Mouse (Mus musculus): ENCODE measurements around the gene Dnaic1.

Dnaic1 gene

DNA sequence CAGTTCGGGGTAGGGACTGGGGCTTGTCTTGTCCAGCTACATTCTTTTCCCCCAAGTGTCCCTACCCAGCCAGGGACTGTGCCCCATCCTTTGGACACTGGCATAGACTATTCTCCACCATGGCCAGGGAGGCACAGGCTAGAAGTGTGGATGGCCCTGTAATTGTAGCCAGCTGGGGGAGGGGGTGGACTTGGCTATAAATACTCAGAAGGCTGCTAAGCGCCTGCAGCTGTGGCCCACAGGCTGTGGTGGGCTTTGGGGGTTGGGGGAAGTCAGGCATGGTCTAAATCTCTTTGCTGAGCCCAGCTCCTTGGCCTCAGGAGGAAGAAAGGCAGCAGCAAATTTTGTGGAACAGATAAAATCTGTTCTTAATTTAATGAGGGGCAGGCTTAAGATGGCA lies 66.3 kb downstream of the Dnaic1 start:
- DNase-seq (ENCODE audit: low spot score) = no peak

DNA sequence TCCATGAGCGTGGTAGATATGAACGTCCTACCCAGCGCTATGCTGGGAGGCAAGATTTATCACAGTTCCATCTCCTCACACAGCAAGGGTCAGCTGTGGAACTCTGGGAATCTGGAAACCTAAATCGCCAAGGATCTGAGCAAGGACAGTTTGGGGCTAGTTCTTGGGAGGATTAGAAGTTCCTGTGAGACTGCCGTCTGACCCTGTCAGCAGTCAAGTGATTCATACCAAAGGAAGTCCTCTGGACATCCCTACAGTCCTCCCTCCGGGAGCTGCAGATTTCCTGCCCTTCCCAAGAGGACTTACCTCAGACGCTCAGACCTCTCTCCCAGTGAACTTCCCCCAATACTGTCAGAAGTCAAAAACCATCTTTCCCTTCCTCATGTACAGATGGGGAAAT lies 66.8 kb downstream of the Dnaic1 start:
- no peak for DNase-seq (ENCODE audit: low spot score)

DNA sequence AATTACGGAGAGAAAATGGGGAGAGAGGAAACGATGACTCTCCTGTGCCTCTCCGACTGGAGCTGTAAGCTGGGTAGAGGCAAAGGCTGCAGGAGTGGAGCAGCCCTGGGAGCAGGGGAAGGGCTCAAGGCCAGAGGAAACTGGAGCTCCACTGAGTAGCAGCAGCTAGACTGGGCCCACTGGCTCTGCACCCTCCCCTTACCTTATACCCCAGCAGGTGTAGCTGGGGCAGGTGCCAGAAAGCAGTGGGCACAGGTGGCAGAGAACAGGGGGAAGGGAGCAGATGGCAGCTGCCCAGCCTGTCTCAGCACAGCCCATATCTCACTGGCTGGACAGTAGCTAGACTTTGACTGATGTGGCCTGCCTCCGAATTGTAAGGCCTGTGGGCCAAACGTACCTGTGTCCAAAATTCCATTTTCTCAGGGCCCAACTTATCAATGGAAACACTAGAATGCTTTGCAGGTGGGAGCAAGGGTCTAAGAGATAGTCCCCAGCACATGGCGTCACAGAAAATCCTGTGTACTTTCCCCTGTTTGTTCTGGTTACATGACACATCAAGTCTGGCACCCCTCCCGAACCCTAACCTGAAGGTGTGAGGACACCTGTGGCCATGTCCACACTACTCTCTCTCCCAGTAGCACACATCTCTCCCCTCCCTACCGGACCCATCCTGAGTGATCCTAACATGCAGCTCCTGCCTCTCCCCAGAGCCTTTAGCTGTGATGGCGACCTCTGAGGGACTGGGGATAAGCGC lies 67.5 kb downstream of the Dnaic1 start:
- no peak for DNase-seq (ENCODE audit: low spot score)

DNA sequence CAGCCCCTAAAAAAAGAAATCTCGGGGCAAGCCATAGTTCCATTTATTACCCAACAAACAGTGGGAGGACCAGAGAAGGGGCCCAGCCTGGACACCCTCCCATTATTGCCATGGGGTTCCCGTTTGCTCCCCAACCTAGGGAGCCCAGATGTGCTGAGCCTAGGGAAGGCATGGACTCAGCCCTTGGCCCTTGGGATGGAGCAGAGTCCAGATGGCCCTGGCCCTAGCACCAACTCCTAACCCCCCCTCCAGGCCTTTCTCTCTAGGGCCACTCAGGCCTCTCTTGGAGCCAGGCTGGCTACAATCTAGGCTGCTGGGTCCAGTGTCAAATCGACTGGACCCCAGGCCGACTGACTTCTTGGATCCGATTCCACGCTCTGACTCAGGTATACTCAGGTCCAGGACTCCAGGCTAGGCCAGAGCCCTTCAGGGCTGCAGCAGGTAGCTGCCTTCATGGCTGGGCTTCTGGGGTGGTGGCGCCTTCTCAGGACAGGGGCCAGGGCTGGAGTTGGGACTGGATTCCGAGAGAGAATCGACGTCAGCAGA lies 68.7 kb downstream of the Dnaic1 start:
- no peak for DNase-seq (ENCODE audit: low spot score)

DNA sequence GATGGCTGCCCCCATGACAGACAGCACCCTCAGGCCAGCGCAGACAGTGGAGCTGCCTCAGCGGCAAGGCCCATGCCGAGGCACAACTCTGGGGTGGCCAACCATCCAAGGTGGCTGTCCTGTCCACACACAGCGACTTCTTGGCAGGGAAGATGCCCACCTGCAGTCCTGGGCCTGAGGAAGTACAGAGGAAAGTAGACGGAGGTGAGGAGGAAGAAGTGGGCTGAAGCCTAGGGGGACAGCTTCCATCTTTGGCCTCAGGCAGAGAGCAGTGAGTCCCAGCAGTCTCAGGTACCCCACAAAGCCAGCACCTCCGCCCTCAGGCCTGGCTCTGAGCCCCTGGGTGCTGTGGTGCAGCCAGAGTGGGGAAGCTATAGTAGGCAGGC lies 69.2 kb downstream of the Dnaic1 start:
- no peak for DNase-seq (ENCODE audit: low spot score)

DNA sequence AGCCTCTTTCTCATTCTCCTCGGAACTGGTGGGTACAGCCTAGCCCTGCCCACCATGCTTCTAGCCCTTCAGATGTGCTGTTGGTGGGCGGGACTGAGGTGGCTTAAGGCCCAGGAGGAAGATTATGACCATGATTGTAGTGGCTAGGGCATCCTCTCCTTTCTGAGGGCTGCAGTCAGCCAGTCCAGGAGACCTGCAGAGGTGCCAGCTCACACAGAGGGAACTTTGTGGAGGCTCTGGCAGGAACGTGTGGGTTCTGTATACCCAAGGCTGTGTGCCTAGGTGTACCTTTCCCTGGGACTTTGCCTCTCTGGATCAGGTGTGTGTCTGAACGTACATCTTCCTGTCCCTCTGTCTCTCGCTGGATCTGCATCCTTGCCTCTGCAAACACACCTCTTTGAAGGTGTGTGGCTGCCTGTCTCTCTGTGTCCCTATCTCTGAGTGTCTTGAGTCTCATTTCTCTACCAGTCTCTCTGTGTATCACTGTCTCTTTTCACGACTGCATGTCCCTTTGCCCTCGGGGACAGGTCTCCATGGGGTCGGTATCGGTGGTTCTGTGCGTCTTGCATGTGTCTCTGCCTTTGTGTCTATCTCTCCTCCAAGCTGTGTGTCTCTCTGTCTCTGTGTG lies 69.8 kb downstream of the Dnaic1 start:
- DNase-seq (ENCODE audit: low spot score) = no peak

DNA sequence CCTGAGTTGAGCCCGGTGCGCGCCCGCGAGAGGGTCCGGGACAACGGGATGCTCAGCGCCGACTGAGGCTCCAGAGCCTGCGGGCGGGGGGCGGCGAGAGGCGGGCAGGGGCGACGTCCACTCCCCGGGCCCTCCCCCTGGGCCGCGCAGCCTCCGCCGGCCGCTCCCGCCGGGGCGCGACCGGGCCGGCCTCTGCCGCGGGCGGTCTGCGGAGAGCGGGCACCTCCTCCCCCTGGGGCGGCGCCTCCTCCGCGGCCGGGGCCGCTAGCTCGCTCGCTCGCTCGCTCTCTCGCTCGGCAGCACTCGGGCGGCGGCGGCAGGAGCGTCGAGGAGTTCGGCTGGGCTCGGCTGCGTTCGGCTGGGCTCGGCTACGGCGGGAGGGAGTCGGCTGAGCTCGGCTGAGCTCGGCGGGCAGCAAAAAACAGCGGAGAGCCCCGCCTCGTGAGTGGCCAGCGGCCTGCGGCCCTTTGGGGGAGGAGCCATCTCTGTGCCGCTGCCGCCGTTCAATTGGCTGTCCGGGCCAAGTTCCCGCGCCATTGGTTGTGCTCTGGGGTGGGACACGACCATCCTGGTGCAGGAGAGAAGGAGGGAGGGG lies 70.4 kb downstream of the Dnaic1 start, which contains the start of gene Enho:
TSS of gene Enho (minus strand) at position 412 of the 595 bp plus-strand sequence.
- DNase-seq (ENCODE audit: low spot score) = peak; percentile 76

DNA sequence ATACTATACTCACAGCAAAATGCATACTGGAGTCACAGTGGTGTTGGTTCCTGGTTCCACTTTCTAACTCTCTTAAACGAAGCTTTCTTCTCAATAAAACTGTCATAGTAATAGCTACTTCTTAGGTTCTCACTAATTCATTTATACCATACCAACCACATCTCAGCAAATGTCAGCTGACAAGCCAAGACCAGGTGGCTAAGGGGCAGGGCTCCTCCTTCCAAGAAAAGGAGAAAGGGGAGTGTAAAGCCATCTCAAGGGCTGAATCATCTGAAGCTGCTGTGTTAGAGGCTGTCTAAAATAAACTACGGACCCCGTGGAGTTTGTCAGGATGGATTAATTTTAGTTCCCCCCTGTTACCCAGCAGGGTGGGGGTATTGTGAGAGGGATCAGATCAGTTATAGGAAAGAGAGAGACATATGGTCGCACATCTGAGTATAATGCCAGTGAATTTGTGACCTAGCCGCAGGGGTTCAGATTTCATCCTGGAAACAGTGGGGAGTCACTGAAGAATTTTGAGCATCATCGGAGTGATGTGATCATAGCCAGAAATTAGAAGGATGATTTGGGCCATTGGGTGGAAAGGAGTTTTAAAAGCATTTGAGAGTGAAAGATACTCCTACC lies 71.7 kb downstream of the Dnaic1 start:
- no peak for DNase-seq (ENCODE audit: low spot score)

DNA sequence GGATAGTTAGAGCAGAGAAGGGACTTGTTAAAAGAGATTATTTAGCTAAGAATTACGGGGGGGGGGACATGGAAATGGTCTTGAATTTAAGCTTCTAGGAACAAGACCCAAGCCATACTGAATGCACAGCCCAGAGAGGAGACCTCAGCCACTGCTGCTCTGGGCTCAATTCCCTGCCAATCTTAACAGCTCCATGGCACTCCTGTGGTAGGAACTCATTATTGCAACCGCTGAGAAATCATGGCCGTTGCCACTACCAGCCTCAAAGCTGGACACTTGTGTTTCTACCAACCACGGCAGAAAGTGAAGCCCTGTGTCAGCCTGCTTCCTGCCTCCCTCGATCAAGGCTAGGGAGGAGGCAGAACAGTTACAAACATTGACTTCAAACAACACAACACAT lies 75.9 kb downstream of the Dnaic1 start:
- no peak for DNase-seq (ENCODE audit: low spot score)

DNA sequence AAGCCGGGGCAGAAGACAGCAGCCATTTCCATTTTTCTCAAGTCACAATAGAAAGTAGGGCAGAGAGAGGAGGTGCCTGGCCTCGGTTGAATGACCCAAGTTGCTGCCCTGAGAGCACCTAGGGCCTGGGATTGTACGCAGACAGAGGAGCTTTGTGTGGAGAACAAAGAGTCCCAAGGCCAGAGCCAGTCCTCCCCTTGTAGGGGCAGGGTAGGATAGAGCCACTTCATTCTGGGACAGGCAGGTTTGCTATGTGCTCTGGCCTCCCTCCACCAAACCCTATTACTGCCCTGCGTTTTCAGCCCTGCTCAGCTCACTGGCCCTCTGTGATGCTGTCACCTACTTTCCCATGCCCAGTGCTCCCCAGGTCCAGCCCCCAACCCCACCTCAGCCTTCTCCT lies 78.6 kb downstream of the Dnaic1 start:
- no peak for DNase-seq (ENCODE audit: low spot score)

DNA sequence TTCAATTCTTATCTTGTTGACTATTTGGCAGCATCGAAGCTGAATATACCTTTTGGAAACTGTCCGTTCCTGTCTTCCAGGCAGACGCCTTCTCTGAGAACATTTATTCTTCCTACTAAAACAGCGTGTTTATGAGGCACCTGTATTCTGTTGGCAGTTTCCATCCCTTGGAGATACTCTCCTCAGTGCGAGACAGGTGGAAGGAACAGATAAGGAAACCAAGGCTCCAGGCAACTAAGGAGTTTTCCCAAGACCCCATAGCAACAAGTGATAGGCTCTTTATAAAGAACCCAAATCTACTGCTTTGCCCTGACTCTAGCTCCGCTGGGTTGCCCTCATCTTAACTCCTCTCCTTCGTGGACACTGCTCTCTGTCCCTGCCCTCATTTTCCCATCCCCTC lies 79.1 kb downstream of the Dnaic1 start:
- DNase-seq (ENCODE audit: low spot score) = no peak

DNA sequence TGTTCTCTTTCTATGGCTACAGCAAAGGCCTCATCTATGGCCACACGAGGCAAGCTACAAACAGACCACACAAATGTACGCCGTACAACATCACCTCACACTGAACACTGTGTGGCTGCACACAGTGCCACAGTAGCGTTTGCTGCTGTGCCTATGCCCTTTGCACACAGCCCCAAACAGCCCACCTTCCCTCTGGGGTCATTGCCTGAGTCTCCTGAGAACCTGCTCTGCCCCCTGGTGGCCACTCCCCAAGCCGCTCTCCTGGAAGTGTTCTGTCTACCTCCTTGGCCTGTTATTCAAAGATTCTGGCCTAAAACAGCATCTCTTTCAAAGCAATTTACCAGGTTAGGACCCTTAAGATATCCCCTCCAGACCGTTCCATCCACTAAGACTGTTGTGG lies 83.7 kb downstream of the Dnaic1 start:
- no peak for DNase-seq (ENCODE audit: low spot score)

DNA sequence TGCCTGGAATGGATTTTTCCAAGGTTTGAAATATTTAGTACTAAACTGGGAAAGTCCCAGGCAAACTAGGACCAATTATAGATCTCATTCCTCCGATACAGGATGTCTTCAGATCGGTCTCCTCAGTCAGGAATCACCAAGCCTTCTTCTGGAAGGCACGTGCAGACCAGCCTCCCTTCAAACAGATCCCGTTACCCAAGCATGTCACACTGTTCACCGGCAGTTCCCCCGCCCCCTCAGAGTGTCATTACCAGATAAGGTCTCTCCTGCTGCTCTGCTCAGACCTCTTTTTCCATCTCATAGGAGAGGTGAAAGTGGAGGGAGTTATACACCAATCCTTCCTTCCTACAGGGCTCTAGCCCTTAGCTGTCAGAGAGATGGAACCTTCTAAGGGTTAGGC lies 84.2 kb downstream of the Dnaic1 start:
- no peak for DNase-seq (ENCODE audit: low spot score)

DNA sequence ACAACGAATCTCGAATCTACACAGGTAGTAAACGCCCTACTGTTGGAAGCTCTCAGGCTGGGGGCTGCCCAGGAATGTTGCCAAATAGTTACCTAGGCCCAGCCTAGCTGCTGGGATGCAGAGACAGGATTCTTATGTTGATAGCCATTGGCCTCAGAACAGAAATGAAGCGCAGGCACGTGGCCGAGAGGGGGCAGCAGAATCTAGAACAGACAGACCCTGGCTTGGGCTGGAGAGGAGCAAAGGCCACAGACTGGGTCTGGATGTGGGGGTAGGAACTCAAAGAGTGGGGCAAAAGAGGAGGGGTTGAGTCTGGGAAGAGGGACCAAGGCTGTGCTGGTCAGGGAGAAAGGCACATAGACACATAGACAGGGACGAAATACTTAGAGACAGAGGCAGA lies 84.6 kb downstream of the Dnaic1 start:
- no peak for DNase-seq (ENCODE audit: low spot score)

DNA sequence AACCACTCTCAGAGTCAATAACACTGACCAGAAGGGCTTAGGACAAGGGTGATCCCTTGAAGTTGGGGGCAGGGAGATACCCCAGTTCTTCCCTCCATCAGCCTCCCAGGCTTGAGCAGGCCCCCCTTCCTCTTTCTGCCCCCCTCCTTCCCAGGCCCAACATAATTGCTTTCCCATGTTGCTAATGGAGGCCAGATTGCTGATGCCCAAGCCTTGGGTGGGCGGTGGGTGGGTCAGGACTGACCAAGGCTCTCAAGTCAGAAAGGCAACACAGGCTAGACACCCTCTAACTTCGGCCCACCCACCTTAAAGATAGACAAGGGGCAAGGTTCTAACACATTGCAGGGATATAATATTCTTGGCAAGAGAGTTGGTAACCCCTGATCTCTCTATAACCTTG lies 86.0 kb downstream of the Dnaic1 start:
- no peak for DNase-seq (ENCODE audit: low spot score)

DNA sequence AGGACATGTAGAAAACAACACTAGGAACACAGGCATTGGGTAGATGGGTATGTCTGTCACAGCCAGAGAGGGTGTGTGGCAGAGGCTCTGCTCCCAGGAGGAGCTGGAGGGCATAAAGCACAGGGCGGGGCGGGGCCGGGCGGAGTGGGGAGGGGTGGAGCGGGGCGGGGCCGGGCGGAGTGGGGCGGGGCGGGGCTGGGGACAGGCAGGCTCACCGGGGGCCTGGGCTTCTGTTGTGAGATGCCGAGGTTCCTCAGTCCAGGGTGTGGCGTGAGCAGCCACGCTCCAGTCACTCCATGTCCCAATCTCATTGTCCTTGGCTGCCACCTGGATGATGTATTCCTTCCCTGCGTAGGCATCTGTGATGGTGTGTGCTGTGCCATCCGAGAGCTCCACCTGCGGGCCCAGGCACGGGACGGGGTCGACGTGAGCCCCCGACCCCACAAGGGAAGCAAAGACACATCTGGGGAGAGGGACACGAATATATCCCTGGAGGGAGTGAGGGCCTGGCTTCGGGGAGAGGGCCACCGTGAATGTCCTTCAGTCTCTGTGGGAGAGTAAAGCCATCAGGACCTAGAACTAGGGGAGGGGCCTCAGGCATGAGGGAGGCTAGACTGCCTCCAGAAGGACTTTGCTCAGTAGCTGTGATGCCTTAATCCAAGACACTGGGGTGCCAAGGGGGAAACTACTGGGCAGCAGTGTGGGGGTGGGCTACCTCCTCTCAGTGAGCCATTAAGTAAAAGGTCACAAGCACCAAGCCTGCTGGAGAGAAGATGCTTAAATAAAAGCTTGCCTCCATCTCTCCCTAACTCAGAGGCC lies 89.2 kb downstream of the Dnaic1 start:
- DNase-seq (ENCODE audit: low spot score) = no peak

DNA sequence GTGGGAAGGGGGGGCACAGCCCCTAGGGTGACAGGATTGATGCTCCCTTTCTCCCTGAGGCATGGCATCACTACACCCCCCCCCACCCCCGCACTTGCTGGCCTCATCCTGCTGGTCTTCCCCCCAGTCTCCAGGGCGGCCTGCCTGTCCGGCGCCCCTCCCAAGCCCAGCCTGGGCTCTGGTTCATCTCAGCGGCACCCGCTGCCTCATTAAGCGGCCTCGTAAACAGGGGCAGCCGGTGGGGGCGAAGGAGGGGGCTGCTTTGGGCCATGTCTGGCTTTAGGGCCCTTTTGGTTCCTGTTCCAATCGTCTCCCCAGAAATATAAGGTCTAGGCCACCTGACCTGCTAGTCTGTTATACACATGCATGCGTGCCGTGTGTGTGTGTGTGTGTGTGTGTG lies 90.0 kb downstream of the Dnaic1 start:
- DNase-seq (ENCODE audit: low spot score) = no peak

DNA sequence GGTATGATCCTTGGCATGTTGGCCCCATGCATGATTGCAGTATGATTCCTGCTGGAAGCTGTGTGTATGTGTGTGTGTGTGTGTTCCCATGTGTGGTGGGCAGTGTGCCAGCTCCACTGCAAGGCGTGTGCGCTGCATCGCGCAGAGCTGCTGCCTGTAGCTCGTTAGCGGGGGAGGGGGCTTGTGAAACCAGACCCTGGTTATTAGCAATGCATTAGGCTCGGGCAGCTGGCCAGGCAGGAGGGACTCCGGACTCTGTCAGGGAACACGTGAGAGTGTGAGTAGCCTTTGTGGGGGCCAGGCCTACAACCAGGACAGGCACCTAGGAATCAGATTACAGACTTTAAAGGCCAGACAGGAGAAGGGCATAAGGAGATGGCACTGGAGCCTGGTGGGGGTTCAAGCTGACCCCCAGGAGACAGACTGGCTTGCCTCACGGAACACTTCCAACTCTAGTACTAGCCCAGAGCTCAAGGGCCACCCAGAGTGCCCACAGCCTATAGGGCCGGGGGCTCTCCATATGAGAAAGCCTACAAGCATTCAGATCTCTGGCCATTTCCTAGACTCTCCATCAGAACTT lies 91.4 kb downstream of the Dnaic1 start:
- no peak for DNase-seq (ENCODE audit: low spot score)

DNA sequence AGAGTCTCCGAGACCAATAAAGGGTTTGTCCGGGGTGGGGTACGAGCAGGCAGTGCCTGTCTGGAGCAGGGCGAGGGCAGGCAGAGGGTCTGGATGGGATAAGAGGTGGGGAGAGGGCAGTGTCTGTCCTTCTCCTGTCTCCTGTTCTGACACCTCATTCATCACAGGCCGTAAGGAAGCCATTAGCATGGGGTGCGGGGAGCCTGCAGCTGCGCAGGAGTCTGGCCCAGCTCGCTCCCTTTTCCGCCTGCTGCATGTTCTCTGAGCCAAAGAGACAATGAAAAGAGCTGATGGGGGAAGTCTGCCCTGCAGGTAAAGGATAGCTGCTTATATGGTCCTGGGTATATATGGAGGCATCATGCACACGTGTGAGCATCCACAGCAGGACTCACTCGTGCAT lies 93.1 kb downstream of the Dnaic1 start:
- no peak for DNase-seq (ENCODE audit: low spot score)

DNA sequence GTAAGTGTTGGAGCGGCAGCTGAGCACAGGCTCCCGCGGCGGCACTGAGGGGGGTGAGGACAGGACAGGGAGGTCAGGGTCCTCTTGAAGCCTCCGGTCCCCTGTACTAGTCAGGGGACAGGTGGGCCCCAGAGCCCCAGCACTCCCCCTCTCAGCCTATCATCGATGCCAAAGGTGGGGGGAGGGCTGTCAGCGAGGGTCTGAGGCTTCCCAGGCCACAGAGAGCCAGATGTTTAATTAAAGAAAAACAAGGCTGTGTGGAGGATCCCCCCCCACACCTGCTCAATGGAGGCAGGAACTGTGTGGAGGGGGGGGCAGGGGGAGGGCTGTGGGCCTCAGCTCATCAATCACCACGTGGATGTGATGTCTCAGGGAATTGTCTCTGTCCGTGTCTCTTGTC lies 94.0 kb downstream of the Dnaic1 start:
- DNase-seq (ENCODE audit: low spot score) = no peak

DNA sequence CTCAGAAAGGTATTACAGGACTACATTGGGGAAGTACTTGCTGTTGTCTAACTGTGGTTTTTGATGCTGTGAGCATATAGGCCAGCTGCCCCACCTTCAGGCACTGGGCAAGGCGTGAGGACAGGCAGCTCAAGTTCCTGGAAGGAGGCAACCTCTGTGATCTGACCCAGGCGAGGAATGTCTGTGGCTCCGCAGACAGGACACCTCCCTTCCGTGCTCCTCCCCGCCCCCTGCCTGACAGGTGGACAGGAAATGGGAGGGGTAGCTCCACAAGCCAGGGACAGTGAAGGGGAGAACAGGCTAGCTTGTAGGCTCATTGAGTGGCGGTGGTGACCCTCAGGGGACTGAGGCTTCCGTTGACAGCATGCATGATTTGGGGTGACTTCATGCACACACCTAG lies 95.0 kb downstream of the Dnaic1 start:
- DNase-seq (ENCODE audit: low spot score) = no peak

All from layer of hippocampus, adult 9-10 months (tissue).